Mouse (Mus musculus) embryonic stem cell, embryonic (primary cell): ENCODE data around the gene Thrb.

ENCODE experiments used
- CTCF ChIA-PET, 4 experiments: fragments of 300-600 bp in 2 of 4; fragments of 350-600 bp in 2 of 4; sonication (Branson Sonifier 250); formaldehyde crosslinking; loops; one replicate each; lab custom pipeline; 2022; ENCODE audit warnings: inconsistent platforms in 2 of 4; lab: Charles Lee
- POLR2A ChIA-PET, 4 experiments: fragments of 300-600 bp in 2 of 4; fragments of 350-600 bp in 2 of 4; sonication (Branson Sonifier 250); formaldehyde crosslinking; loops; one replicate each; lab custom pipeline; 2022; ENCODE audit warnings: antibody characterized with exemption in 4 of 4, inconsistent platforms in 1 of 4; lab: Charles Lee

Thrb gene

GRCm38 (mm10) chr14:17972665-17973064 is 312.6 kb downstream of the Thrb start:
- ChIA-PET CTCF (interaction anchor here in 1 of 4 experiments (0.6 kb wide), 1 partner anchor 55 kb away, joined by 9 read pairs; no protein-coding TSS in a partner anchor), POLR2A (interaction anchor here in 1 of 4 experiments (0.6 kb wide), 1 partner anchor 8 kb away, joined by 7 read pairs; no protein-coding TSS in a partner anchor)

GRCm38 (mm10) chr14:17975786-17976185 is 315.7 kb downstream of the Thrb start:
- ChIA-PET POLR2A (no interaction called here), CTCF (no interaction called here)

- ChIA-PET POLR2A (no interaction called here), CTCF (interaction anchor here in 1 of 4 experiments (0.6 kb wide), 1 partner anchor 663 kb away, joined by 3 read pairs; no protein-coding TSS in a partner anchor)
These were observed 318.2 kb downstream of the Thrb start for GRCm38 (mm10) chr14:17978259-17978658.

GRCm38 (mm10) chr14:17981258-17981657 is 321.2 kb downstream of the Thrb start:
- POLR2A ChIA-PET = no interaction called here
- CTCF ChIA-PET = no interaction called here

- CTCF ChIA-PET = no interaction called here
- POLR2A ChIA-PET = no interaction called here
These were observed 322.0 kb downstream of the Thrb start for GRCm38 (mm10) chr14:17982017-17982416.

GRCm38 (mm10) chr14:17983390-17983789 is 323.3 kb downstream of the Thrb start:
- POLR2A ChIA-PET = no interaction called here
- CTCF ChIA-PET = no interaction called here

- ChIA-PET POLR2A (no interaction called here), CTCF (interaction anchor here in 1 of 4 experiments (1.0 kb wide), 1 partner anchor 183 kb away, joined by 3 read pairs; no protein-coding TSS in a partner anchor)
These were observed 323.8 kb downstream of the Thrb start for GRCm38 (mm10) chr14:17983839-17984238.

GRCm38 (mm10) chr14:17988580-17988979 is 328.5 kb downstream of the Thrb start:
- ChIA-PET CTCF (no interaction called here), POLR2A (no interaction called here)

GRCm38 (mm10) chr14:17989182-17989581 is 329.1 kb downstream of the Thrb start:
- POLR2A ChIA-PET = no interaction called here
- CTCF ChIA-PET = no interaction called here

- ChIA-PET POLR2A (no interaction called here), CTCF (no interaction called here)
These were observed 330.1 kb downstream of the Thrb start for GRCm38 (mm10) chr14:17990186-17990585.

- ChIA-PET CTCF (no interaction called here), POLR2A (no interaction called here)
These were observed 341.8 kb downstream of the Thrb start for GRCm38 (mm10) chr14:18001886-18002285.

GRCm38 (mm10) chr14:18003686-18004085 is 343.6 kb downstream of the Thrb start:
- POLR2A ChIA-PET = interaction anchor here in 1 of 4 experiments (0.6 kb wide), 2 partner anchors 10 to 18 kb away, joined by 3 read pairs; no protein-coding TSS in a partner anchor
- CTCF ChIA-PET = no interaction called here

- CTCF ChIA-PET = no interaction called here
- POLR2A ChIA-PET = no interaction called here
These were observed 348.5 kb downstream of the Thrb start for GRCm38 (mm10) chr14:18008524-18008923.

GRCm38 (mm10) chr14:18016604-18017003 is 356.5 kb downstream of the Thrb start:
- CTCF ChIA-PET = no interaction called here
- POLR2A ChIA-PET = no interaction called here

GRCm38 (mm10) chr14:18020128-18020527 is 360.1 kb downstream of the Thrb start:
- CTCF ChIA-PET = interaction anchor here in 1 of 4 experiments (0.6 kb wide), 1 partner anchor 1005 kb away, joined by 4 read pairs; no protein-coding TSS in a partner anchor
- POLR2A ChIA-PET = interaction anchor here in 1 of 4 experiments (0.6 kb wide), 1 partner anchor 154 kb away, joined by 5 read pairs; no protein-coding TSS in a partner anchor

GRCm38 (mm10) chr14:18020636-18021035 is 360.6 kb downstream of the Thrb start:
- ChIA-PET POLR2A (interaction anchor here in 1 of 4 experiments (0.6 to 0.9 kb wide), 2 partner anchors 13 to 153 kb away, joined by 4 to 5 read pairs; no protein-coding TSS in a partner anchor), CTCF (interaction anchor here in 1 of 4 experiments (1.2 kb wide), 1 partner anchor 146 kb away, joined by 3 read pairs; no protein-coding TSS in a partner anchor)

GRCm38 (mm10) chr14:18021726-18022125 is 361.7 kb downstream of the Thrb start:
- CTCF ChIA-PET = interaction anchor here in 1 of 4 experiments (1.2 kb wide), 1 partner anchor 145 kb away, joined by 3 read pairs; no protein-coding TSS in a partner anchor
- POLR2A ChIA-PET = interaction anchor here in 1 of 4 experiments (0.7 kb wide), 1 partner anchor 18 kb away, joined by 3 read pairs; no protein-coding TSS in a partner anchor

GRCm38 (mm10) chr14:18022351-18022750 is 362.3 kb downstream of the Thrb start:
- ChIA-PET CTCF (no interaction called here), POLR2A (interaction anchor here in 1 of 4 experiments (0.7 kb wide), 1 partner anchor 18 kb away, joined by 3 read pairs; no protein-coding TSS in a partner anchor)

GRCm38 (mm10) chr14:18027867-18028266 is 367.8 kb downstream of the Thrb start:
- ChIA-PET POLR2A (interaction anchor here in 1 of 4 experiments (0.5 kb wide), 1 partner anchor 805 kb away, joined by 3 read pairs; no protein-coding TSS in a partner anchor), CTCF (no interaction called here)

GRCm38 (mm10) chr14:18029181-18029932 is 369.3 kb downstream of the Thrb start:
- CTCF ChIA-PET = interaction anchor here in 1 of 4 experiments (0.6 kb wide), 1 partner anchor 368 kb away, joined by 6 read pairs; no protein-coding TSS in a partner anchor

More at GRCm38 (mm10) chr14:18029181-18029932, 369.3 kb downstream of the Thrb start:
- POLR2A ChIA-PET = no interaction called here
